Mouse (Mus musculus): Measurements from ENCODE around the gene Olfr30. TPM values are rescaled to one million over a fixed set of nuclear protein-coding genes. Genes with fewer than 3 reads are reported as not detected.
"Not testable (repeated sequence)": the region's sequence is repeated elsewhere in the genome, so short reads cannot be mapped to it uniquely, and the experiment has no call there.

Gene Olfr30
- not detected in 2 replicates for polyA plus RNA-seq (2011; ENCODE audit: insufficient read length, low read depth, missing spikeins)

- TF ChIP-seq CTCF (IDR thresholded peaks at IDR 0.05; ENCODE audit: borderline replicate concordance, insufficient read depth, low read length) (no peak), POLR2A (IDR thresholded peaks at IDR 0.05; ENCODE audit: low read depth, low read length) (no peak)
- Histone ChIP-seq H3K27ac (ENCODE audit: insufficient read depth, low read length) (no peak within 1 kb of the TSS), H3K4me3 (ENCODE audit: insufficient read depth, low read length) (no peak within 1 kb of the TSS), H3K4me1 (ENCODE audit: control insufficient read depth, insufficient read depth, low read length) (no peaks in the 10 kb centered on the region)
Observed at GRCm38 (mm10) chr11:58462170-58462569, at the start of gene Olfr30. Gene Olfr30, minus strand, starts transcription at chr11:58462270.

GRCm38 (mm10) chr11:58509058-58509457, 47.0 kb upstream of the Olfr30 start:
- H3K27ac ChIP-seq (ENCODE audit: insufficient read depth, low read length); H3K4me1 ChIP-seq (ENCODE audit: control insufficient read depth, insufficient read depth, low read length); H3K4me3 ChIP-seq (ENCODE audit: insufficient read depth, low read length): not testable (repeated sequence)

- H3K27ac ChIP-seq (ENCODE audit: insufficient read depth, low read length); H3K4me1 ChIP-seq (ENCODE audit: control insufficient read depth, insufficient read depth, low read length); H3K4me3 ChIP-seq (ENCODE audit: insufficient read depth, low read length): not testable (repeated sequence)
Observed at GRCm38 (mm10) chr11:58502472-58502871, 40.4 kb upstream of the Olfr30 start, which contains the start of gene Olfr331. Gene Olfr331, minus strand, starts transcription at chr11:58502572.

GRCm38 (mm10) chr11:58499290-58499689, 37.2 kb upstream of the Olfr30 start:
- H3K27ac ChIP-seq (ENCODE audit: insufficient read depth, low read length): no peak overlapping the region
- H3K4me3 ChIP-seq (ENCODE audit: insufficient read depth, low read length): no peak overlapping the region
- no peaks in the 10 kb centered on the region for H3K4me1 ChIP-seq (ENCODE audit: control insufficient read depth, insufficient read depth, low read length)
- TF ChIP-seq CTCF (IDR thresholded peaks at IDR 0.05; ENCODE audit: borderline replicate concordance, insufficient read depth, low read length) (no peak), POLR2A (IDR thresholded peaks at IDR 0.05; ENCODE audit: low read depth, low read length) (no peak)

GRCm38 (mm10) chr11:58498761-58499160, 36.7 kb upstream of the Olfr30 start:
- H3K4me1 ChIP-seq (ENCODE audit: control insufficient read depth, insufficient read depth, low read length): no peaks in the 10 kb centered on the region
- TF ChIP-seq CTCF (IDR thresholded peaks at IDR 0.05; ENCODE audit: borderline replicate concordance, insufficient read depth, low read length) (no peak), POLR2A (IDR thresholded peaks at IDR 0.05; ENCODE audit: low read depth, low read length) (no peak)
- H3K27ac ChIP-seq (ENCODE audit: insufficient read depth, low read length): no peak overlapping the region
- no peak overlapping the region for H3K4me3 ChIP-seq (ENCODE audit: insufficient read depth, low read length)

GRCm38 (mm10) chr11:58492455-58492854, 30.4 kb upstream of the Olfr30 start, which contains the start of gene Olfr332:
Gene Olfr332, minus strand, starts transcription at chr11:58492555.
- Histone ChIP-seq H3K27ac (ENCODE audit: insufficient read depth, low read length) (no peak within 1 kb of the TSS), H3K4me3 (ENCODE audit: insufficient read depth, low read length) (no peak within 1 kb of the TSS), H3K4me1 (ENCODE audit: control insufficient read depth, insufficient read depth, low read length) (no peaks in the 10 kb centered on the region)
- no peak for TF ChIP-seq CTCF (IDR thresholded peaks at IDR 0.05; ENCODE audit: borderline replicate concordance, insufficient read depth, low read length)
- no peak for TF ChIP-seq POLR2A (IDR thresholded peaks at IDR 0.05; ENCODE audit: low read depth, low read length)

- TF ChIP-seq POLR2A (IDR thresholded peaks at IDR 0.05; ENCODE audit: low read depth, low read length) (no peak), CTCF (IDR thresholded peaks at IDR 0.05; ENCODE audit: borderline replicate concordance, insufficient read depth, low read length) (no peak)
- peaks cover 2% of the 10 kb centered on the region; the same call in 1 of the 2 replicates for H3K4me1 ChIP-seq (ENCODE audit: control insufficient read depth, insufficient read depth, low read length)
- H3K4me3 ChIP-seq (ENCODE audit: insufficient read depth, low read length): no peak overlapping the region
- no peak overlapping the region for H3K27ac ChIP-seq (ENCODE audit: insufficient read depth, low read length)
Observed at GRCm38 (mm10) chr11:58453592-58453991, 8.5 kb downstream of the Olfr30 start.

- Histone ChIP-seq H3K4me1 (ENCODE audit: control insufficient read depth, insufficient read depth, low read length) (peaks cover 2% of the 10 kb centered on the region; the same call in 1 of the 2 replicates), H3K4me3 (ENCODE audit: insufficient read depth, low read length) (no peak within 1 kb of the TSS), H3K27ac (ENCODE audit: insufficient read depth, low read length) (no peak within 1 kb of the TSS)
- no peak for TF ChIP-seq CTCF (IDR thresholded peaks at IDR 0.05; ENCODE audit: borderline replicate concordance, insufficient read depth, low read length)
- no peak for TF ChIP-seq POLR2A (IDR thresholded peaks at IDR 0.05; ENCODE audit: low read depth, low read length)
Observed at GRCm38 (mm10) chr11:58452759-58453158, 9.3 kb downstream of the Olfr30 start, which contains the start of gene Lypd9. Gene Lypd9, minus strand, starts transcription at chr11:58452923.

- H3K4me3 ChIP-seq (ENCODE audit: insufficient read depth, low read length): no peak overlapping the region
- H3K4me1 ChIP-seq (ENCODE audit: control insufficient read depth, insufficient read depth, low read length): no peaks in the 10 kb centered on the region
- TF ChIP-seq POLR2A (IDR thresholded peaks at IDR 0.05; ENCODE audit: low read depth, low read length) (no peak), CTCF (IDR thresholded peaks at IDR 0.05; ENCODE audit: borderline replicate concordance, insufficient read depth, low read length) (no peak)
- H3K27ac ChIP-seq (ENCODE audit: insufficient read depth, low read length): no peak overlapping the region
Observed at GRCm38 (mm10) chr11:58437866-58438265, 24.2 kb downstream of the Olfr30 start.

GRCm38 (mm10) chr11:58432259-58432658, 29.8 kb downstream of the Olfr30 start, which contains the start of gene Gm12253:
Gene Gm12253, plus strand, starts transcription at chr11:58432559.
- Histone ChIP-seq H3K4me3 (ENCODE audit: insufficient read depth, low read length) (no peak within 1 kb of the TSS), H3K27ac (ENCODE audit: insufficient read depth, low read length) (no peak within 1 kb of the TSS), H3K4me1 (ENCODE audit: control insufficient read depth, insufficient read depth, low read length) (no peaks in the 10 kb centered on the region)
- TF ChIP-seq CTCF (IDR thresholded peaks at IDR 0.05; ENCODE audit: borderline replicate concordance, insufficient read depth, low read length) (no peak), POLR2A (IDR thresholded peaks at IDR 0.05; ENCODE audit: low read depth, low read length) (no peak)

GRCm38 (mm10) chr11:58420815-58421214, 41.3 kb downstream of the Olfr30 start, which contains the start of gene 1810065E05Rik:
Gene 1810065E05Rik, plus strand, starts transcription at chr11:58421111.
- no peak within 1 kb of the TSS for H3K27ac ChIP-seq (ENCODE audit: insufficient read depth, low read length)
- TF ChIP-seq CTCF (IDR thresholded peaks at IDR 0.05; ENCODE audit: borderline replicate concordance, insufficient read depth, low read length): no peak
- TF ChIP-seq POLR2A (IDR thresholded peaks at IDR 0.05; ENCODE audit: low read depth, low read length): no peak
- H3K4me1 ChIP-seq (ENCODE audit: control insufficient read depth, insufficient read depth, low read length): peaks cover 6% of the 10 kb centered on the region
- H3K4me3 ChIP-seq (ENCODE audit: insufficient read depth, low read length): no peak within 1 kb of the TSS
